Mouse (Mus musculus) CH12.LX (cell line): ENCODE data around the gene Gatd1. TPM values are rescaled to one million over a fixed set of nuclear protein-coding genes. Genes with fewer than 3 reads are reported as not detected.

Experiments used
- DNase-seq: peaks from one replicate; pipeline ENCODE4 v3.0.0-alpha.2; 2013; ENCODE audit errors: extremely low read depth
- H3K27ac ChIP-seq: 2 replicates; pipeline ENCODE4 v1.5.1; 2012; ENCODE audit warnings: low read depth, mild to moderate bottlenecking, control low read depth, moderate library complexity; ENCODE audit not compliant: insufficient read depth
- H3K27me3 ChIP-seq: replicated peaks from 2 replicates; pipeline ENCODE3; 2012; ENCODE audit warnings: inconsistent platforms
- H3K36me3 ChIP-seq, 2 experiments: replicated peaks in 1 of 2; 2 replicates each; pipeline versions ENCODE3 to v1.6.1; 2012; ENCODE audit warnings: inconsistent platforms in 1 of 2, low read length in 1 of 2, mild to moderate bottlenecking in 1 of 2, mixed read lengths in 1 of 2, moderate library complexity in 1 of 2; ENCODE audit not compliant: control insufficient read depth in 1 of 2, insufficient read depth in 1 of 2
- H3K4me1 ChIP-seq, 2 experiments: 2 replicates each; pipeline ENCODE4 v1.6.1; 2012; ENCODE audit warnings: inconsistent platforms in 1 of 2, moderate library complexity in 1 of 2; ENCODE audit not compliant: insufficient read depth in 2 of 2, control insufficient read depth in 1 of 2
- H3K4me2 ChIP-seq: 2 replicates; pipeline ENCODE4 v1.6.1; 2012; ENCODE audit warnings: low read depth, mild to moderate bottlenecking, control low read depth; ENCODE audit not compliant: poor library complexity, insufficient read depth, severe bottlenecking
- H3K4me3 ChIP-seq, 3 experiments: fragments of 150-350 bp in 1 of 3; sonication (generic) in 1 of 3; replicated peaks in 1 of 3; 2 replicates each; pipeline versions ENCODE3 to v1.5.1; 2011 to 2012; ENCODE audit warnings: low read depth in 2 of 3, low read length in 2 of 3, mild to moderate bottlenecking in 2 of 3, moderate library complexity in 2 of 3, control low read depth in 1 of 3, improper control_type of control experiment in 1 of 3, inconsistent platforms in 1 of 3, mixed read lengths in 1 of 3; ENCODE audit not compliant: poor library complexity in 1 of 3
- H3K79me2 ChIP-seq: replicated peaks from 2 replicates; pipeline ENCODE4 v1.6.1; 2012; ENCODE audit warnings: mild to moderate bottlenecking, moderate library complexity; ENCODE audit not compliant: control insufficient read depth, poor library complexity, insufficient read depth, severe bottlenecking; ENCODE audit errors: extremely low read depth
- H3K9ac ChIP-seq: 2 replicates; pipeline ENCODE4 v1.6.1; 2012; ENCODE audit warnings: low read depth, mild to moderate bottlenecking, control low read depth, moderate library complexity; ENCODE audit not compliant: insufficient read depth
- H3K9me3 ChIP-seq: replicated peaks from 2 replicates; pipeline ENCODE3; 2012; ENCODE audit warnings: low read length, inconsistent platforms, mixed read lengths
- CHD2 ChIP-seq: IDR thresholded peaks from 2 replicates; pipeline ENCODE4 v1.6.1; 2011; ENCODE audit warnings: low read length, improper control_type of control experiment
- ELF1 ChIP-seq: IDR thresholded peaks from 2 replicates; pipeline ENCODE4 v1.6.1; 2014; ENCODE audit warnings: low read depth, mild to moderate bottlenecking, inconsistent platforms, low read length, improper control_type of control experiment
- GABPA ChIP-seq: IDR thresholded peaks from 2 replicates; pipeline ENCODE4 v1.6.1; 2012; ENCODE audit warnings: low read depth, low read length, improper control_type of control experiment, inconsistent platforms; ENCODE audit not compliant: insufficient replicate concordance
- HCFC1 ChIP-seq: IDR thresholded peaks from 2 replicates; pipeline ENCODE4 v1.6.1; 2012; ENCODE audit warnings: low read depth, mild to moderate bottlenecking, inconsistent platforms, low read length, improper control_type of control experiment
- JUN ChIP-seq: IDR thresholded peaks from 2 replicates; pipeline ENCODE4 v1.6.1; 2011; ENCODE audit warnings: low read depth, mild to moderate bottlenecking, low read length, improper control_type of control experiment, moderate library complexity; ENCODE audit not compliant: insufficient read depth
- KAT2A ChIP-seq: IDR thresholded peaks from 2 replicates; pipeline ENCODE4 v1.6.1; 2012; ENCODE audit warnings: low read length, improper control_type of control experiment, inconsistent platforms; ENCODE audit not compliant: insufficient replicate concordance
- MAFK ChIP-seq: IDR thresholded peaks from 2 replicates; pipeline ENCODE4 v1.6.1; 2011; ENCODE audit warnings: low read length, improper control_type of control experiment; ENCODE audit not compliant: insufficient replicate concordance
- MAX ChIP-seq: IDR thresholded peaks from 2 replicates; pipeline ENCODE4 v1.6.1; 2011; ENCODE audit warnings: low read length, improper control_type of control experiment
- MAZ ChIP-seq: IDR thresholded peaks from 2 replicates; pipeline ENCODE4 v1.6.1; 2012; ENCODE audit warnings: low read depth, mild to moderate bottlenecking, inconsistent platforms, low read length, improper control_type of control experiment, moderate library complexity
- MEF2A ChIP-seq: IDR thresholded peaks from 2 replicates; pipeline ENCODE4 v1.6.1; 2014; ENCODE audit warnings: low read depth, mild to moderate bottlenecking, inconsistent platforms, low read length, improper control_type of control experiment, borderline replicate concordance
- MXI1 ChIP-seq: IDR thresholded peaks from 2 replicates; pipeline ENCODE4 v1.6.1; 2011; ENCODE audit warnings: mild to moderate bottlenecking, low read depth, low read length, improper control_type of control experiment
- MYC ChIP-seq: IDR thresholded peaks from 2 replicates; pipeline ENCODE4 v1.6.1; 2011; ENCODE audit warnings: low read depth, mild to moderate bottlenecking, improper control_type of control experiment, low read length
- NELFE ChIP-seq: IDR thresholded peaks from 2 replicates; pipeline ENCODE4 v1.6.1; 2011; ENCODE audit warnings: low read depth, low read length, improper control_type of control experiment
- NRF1 ChIP-seq: IDR thresholded peaks from 2 replicates; pipeline ENCODE4 v1.6.1; 2014; ENCODE audit warnings: low read depth, mild to moderate bottlenecking, inconsistent platforms, low read length, improper control_type of control experiment, moderate library complexity
- POLR2A ChIP-seq: IDR thresholded peaks from 2 replicates; pipeline ENCODE4 v1.6.1; 2011; ENCODE audit warnings: low read depth, mild to moderate bottlenecking, improper control_type of control experiment, low read length
- POLR2AphosphoS2 ChIP-seq: IDR thresholded peaks from 2 replicates; pipeline ENCODE4 v1.6.1; 2011; ENCODE audit warnings: low read depth, low read length, improper control_type of control experiment
- RCOR1 ChIP-seq: conservative IDR thresholded peaks from 2 replicates; pipeline ENCODE4 v1.6.1; 2012; ENCODE audit warnings: low read depth, mild to moderate bottlenecking, inconsistent platforms, low read length, improper control_type of control experiment
- SIN3A ChIP-seq: IDR thresholded peaks from 2 replicates; pipeline ENCODE4 v1.6.1; 2012; ENCODE audit warnings: low read length, improper control_type of control experiment, inconsistent platforms
- TBP ChIP-seq: conservative IDR thresholded peaks from 2 replicates; pipeline ENCODE4 v1.6.1; 2011; ENCODE audit warnings: low read depth, low read length, improper control_type of control experiment
- TCF12 ChIP-seq: IDR thresholded peaks from 2 replicates; pipeline ENCODE4 v1.6.1; 2014; ENCODE audit warnings: low read depth, mild to moderate bottlenecking, inconsistent platforms, low read length, improper control_type of control experiment
- USF2 ChIP-seq: conservative IDR thresholded peaks from 2 replicates; pipeline ENCODE4 v1.6.1; 2011; ENCODE audit warnings: low read depth, low read length, improper control_type of control experiment
- ZKSCAN1 ChIP-seq: IDR thresholded peaks from 2 replicates; pipeline ENCODE4 v1.6.1; 2012; ENCODE audit warnings: low read depth, inconsistent platforms, low read length, improper control_type of control experiment, borderline replicate concordance
- ZMIZ1 ChIP-seq: IDR thresholded peaks from 2 replicates; pipeline ENCODE4 v1.6.1; 2012; ENCODE audit warnings: low read depth, mild to moderate bottlenecking, inconsistent platforms, low read length, improper control_type of control experiment
- dilution Hi-C: fragments of 300-500 bp; cut with MboI; formaldehyde crosslinking; loops from 2 replicates; pipeline ENCODE4 v1.14.3; 2020; ENCODE audit warnings: low sequenced_read_pairs; ENCODE audit not compliant: extremely low pct_unique_long_range_greater_than_20kb, extremely low pct_ligation_motif_present
- in situ Hi-C: fragments of 300-500 bp; cut with MboI; formaldehyde crosslinking; loops from 3 replicates; pipeline ENCODE4 v1.14.3; 2019; ENCODE audit warnings: low sequenced_read_pairs, low pct_ligation_motif_present, low pct_unique_long_range_greater_than_20kb, mixed read lengths
- polyA plus RNA-seq: library from polyadenylated mRNA; unstranded; fragments of >175 nt; gene quantifications from 2 replicates; pipeline ENCODE4 v1.2.1, GENCODE M21; 2012; ENCODE audit warnings: low read depth; ENCODE audit not compliant: insufficient read length
- total RNA-seq, 2 experiments: library from RNA; depleted of rRNA; stranded (reverse); fragments of 300-350 nt in 1 of 2; fragments of >200 nt in 1 of 2; gene quantifications; 2 replicates each; pipeline ENCODE4 v1.2.3; 2012 to 2014

Gatd1 gene
- total RNA-seq (2012; rRNA removed) (23.9 and 29.6 TPM in 2 replicates), total RNA-seq (2014; rRNA removed) (26.4 and 31.4 TPM in 2 replicates), polyA plus RNA-seq (17.6 and 21.2 TPM in 2 replicates)

GRCm38 (mm10) chr7:141413809-141414584, at the start of gene Gatd1:
Gene Gatd1, minus strand, starts transcription at chr7:141414136.
- peaks cover 7 to 37% of the 10 kb centered on the region in 2 experiments for H3K4me1 ChIP-seq
- peak within 1 kb of the TSS; percentile 75 for H3K9ac ChIP-seq
- peak within 1 kb of the TSS; percentile 81 for H3K4me2 ChIP-seq
- H3K36me3 ChIP-seq = peaks cover 19 to 30% of the 10 kb centered on the region in 2 experiments
- peak within 1 kb of the TSS; percentile 72 to 89 (median 82) for H3K4me3 ChIP-seq
- DNase-seq = peak; percentile 99
- no peaks in the 10 kb centered on the region for H3K9me3 ChIP-seq
- in situ Hi-C loops (loop anchor here (5.0 kb wide), 1 partner anchor 38 kb away; no protein-coding TSS in a partner anchor), dilution Hi-C loops (no loop called here)
- H3K27ac ChIP-seq = no peak within 1 kb of the TSS
- TF ChIP-seq SIN3A (peak; percentile 86), MAX (peak; percentile 32), ZKSCAN1 (no peak; the same call in 1 of the 2 replicates), NRF1 (peak; percentile 89), MYC (no peak), POLR2AphosphoS2 (0 out of 2 replicates have a peak, but pooled peaks have one; percentile 64), ZMIZ1 (peak; percentile 91), JUN (no peak), TCF12 (peak; percentile 72; the same call in 1 of the 2 replicates), MAZ (peak; percentile 93; the same call in 1 of the 2 replicates), GABPA (no peak), POLR2A (peak; percentile 87), CHD2 (no peak), TBP (0 out of 2 replicates have a peak, but pooled peaks have one; percentile 31), KAT2A (no peak), ELF1 (peak; percentile 94), MXI1 (peak; percentile 80), NELFE (peak; percentile 87), MAFK (no peak), MEF2A (peak; percentile 23), USF2 (no peak), RCOR1 (no peak), HCFC1 (peak; percentile 69)
- H3K79me2 ChIP-seq = no peaks in the 10 kb centered on the region
- H3K27me3 ChIP-seq = no peaks in the 10 kb centered on the region
